Mouse (Mus musculus) limb, embryonic 11.5 days (tissue): Measurements from ENCODE around the gene Tubb1. TPM values are rescaled to one million over a fixed set of nuclear protein-coding genes. Genes with fewer than 3 reads are reported as not detected.

ENCODE experiments used
- ATAC-seq: fragments of 200-750 bp; cut with Nextera tagmentation; 2 replicates; pipeline ENCODE4 v1.8.0; 2017; ENCODE audit warnings: low read depth; ENCODE audit not compliant: insufficient number of reproducible peaks, low FRiP score, low TSS enrichment
- DNase-seq: peaks from one replicate; pipeline ENCODE4 v3.0.0-alpha.2; 2015; ENCODE audit warnings: low spot score
- H3K27ac ChIP-seq: fragments of 300-500 bp; sonication (generic); replicated peaks from 2 replicates; pipeline ENCODE4 v1.5.1; 2014; ENCODE audit warnings: low read depth, mild to moderate bottlenecking, low read length
- H3K27me3 ChIP-seq: fragments of 300-500 bp; sonication (generic); 2 replicates; pipeline ENCODE4 v1.6.1; 2014; ENCODE audit warnings: mild to moderate bottlenecking, low read length, mixed read lengths; ENCODE audit not compliant: control insufficient read depth, insufficient read depth
- H3K36me3 ChIP-seq: fragments of 300-500 bp; sonication (generic); 2 replicates; pipeline ENCODE4 v1.6.1; 2014; ENCODE audit warnings: mild to moderate bottlenecking, low read length, moderate library complexity, mixed read lengths; ENCODE audit not compliant: control insufficient read depth, insufficient read depth
- H3K4me1 ChIP-seq: fragments of 300-500 bp; sonication (generic); 2 replicates; pipeline ENCODE4 v1.6.1; 2014; ENCODE audit warnings: low read length, mixed read lengths; ENCODE audit not compliant: control insufficient read depth, insufficient read depth
- H3K4me2 ChIP-seq: fragments of 300-500 bp; sonication (generic); 2 replicates; pipeline ENCODE4 v1.6.1; 2014; ENCODE audit warnings: low read depth, mild to moderate bottlenecking, moderate library complexity; ENCODE audit not compliant: severe bottlenecking
- H3K4me3 ChIP-seq: fragments of 300-500 bp; sonication (generic); 2 replicates; pipeline ENCODE4 v1.5.1; 2014; ENCODE audit warnings: low read depth, low read length
- H3K9ac ChIP-seq: fragments of 300-500 bp; sonication (generic); 2 replicates; pipeline ENCODE4 v1.6.1; 2014; ENCODE audit warnings: mild to moderate bottlenecking, low read length
- H3K9me3 ChIP-seq: fragments of 300-500 bp; sonication (generic); 2 replicates; pipeline ENCODE4 v1.6.1; 2016; ENCODE audit warnings: low read length; ENCODE audit not compliant: control insufficient read depth
- WGBS: fragments of 180-500 bp; shearing (Covaris S2); extraction: QIAGEN DNeasy Blood & Tissue Kit; methylation state at CpG from one replicate; pipeline ENCODE4 v1.1.7; 2014; 5-methylcytosine and 5-hydroxymethylcytosine counted together
- polyA plus RNA-seq: library from polyadenylated mRNA; unstranded; fragments of >200 nt; fragmentation: Nextera tagmentation; extraction: Ambion mirVana; gene quantifications from 2 replicates; pipeline ENCODE4 v1.2.1, GENCODE M21; 2014

The Tubb1 gene
- polyA plus RNA-seq, 1 experiment from 2014 or later, result 6.0 TPM

DNA sequence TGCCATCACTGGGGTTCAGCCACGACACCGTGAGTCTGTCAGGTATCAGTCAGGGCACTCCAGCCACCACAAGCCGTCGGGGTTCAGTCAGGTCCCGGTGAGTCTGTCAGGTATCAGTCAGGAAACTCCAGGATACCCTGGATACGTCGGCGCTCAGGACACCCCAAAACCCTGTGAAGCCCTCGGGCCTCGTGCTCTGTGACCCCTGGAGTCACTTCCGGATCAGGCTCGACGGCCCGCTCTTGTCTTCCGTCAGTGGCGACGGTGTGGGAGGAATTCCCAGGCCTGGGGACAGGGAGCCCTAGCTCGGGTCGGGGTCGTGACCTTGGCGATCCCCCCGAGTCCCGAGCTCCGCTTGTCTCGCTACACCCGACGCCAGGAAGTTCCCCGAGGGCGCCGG lies 21.9 kb downstream of the Tubb1 start:
- peak; percentile 46; the same call in 1 of the 2 replicates for ATAC-seq
- H3K9me3 ChIP-seq, result no peaks in the 10 kb centered on the region
- DNase-seq, result no peak
- H3K4me1 ChIP-seq, result 0 out of 2 replicates have a peak, but pooled peaks cover 3% of the 10 kb centered on the region
- WGBS, result 11% methylated on average over 30 of the region's 30 CpGs
- H3K27ac ChIP-seq, result no peak overlapping the region
- peaks cover 4% of the 10 kb centered on the region for H3K36me3 ChIP-seq
- H3K4me3 ChIP-seq, result peak overlapping the region; percentile 60
- H3K9ac ChIP-seq, result peak overlapping the region; percentile 81
- no peaks in the 10 kb centered on the region for H3K27me3 ChIP-seq
- peak overlapping the region; percentile 75 for H3K4me2 ChIP-seq

- no peaks in the 10 kb centered on the region for H3K9me3 ChIP-seq
- peak within 1 kb of the TSS; percentile 81 for H3K9ac ChIP-seq
- peak within 1 kb of the TSS; percentile 73; the same call in 1 of the 2 replicates for H3K27ac ChIP-seq
- H3K4me1 ChIP-seq, result 0 out of 2 replicates have a peak, but pooled peaks cover 3% of the 10 kb centered on the region
- peak; percentile 97 for ATAC-seq
- H3K27me3 ChIP-seq, result no peaks in the 10 kb centered on the region
- peak within 1 kb of the TSS; percentile 60 for H3K4me3 ChIP-seq
- H3K4me2 ChIP-seq, result peak within 1 kb of the TSS; percentile 75
- H3K36me3 ChIP-seq, result peaks cover 4% of the 10 kb centered on the region
- under 1% methylated on average over 53 of the region's 53 CpGs for WGBS
- peak; percentile 99 for DNase-seq
These were observed 22.5 kb downstream of the Tubb1 start, which contains the start of gene Prelid3b for GRCm38 (mm10) chr2:174472818-174473549. TSS of gene Prelid3b (minus strand) at chr2:174473081.

DNA sequence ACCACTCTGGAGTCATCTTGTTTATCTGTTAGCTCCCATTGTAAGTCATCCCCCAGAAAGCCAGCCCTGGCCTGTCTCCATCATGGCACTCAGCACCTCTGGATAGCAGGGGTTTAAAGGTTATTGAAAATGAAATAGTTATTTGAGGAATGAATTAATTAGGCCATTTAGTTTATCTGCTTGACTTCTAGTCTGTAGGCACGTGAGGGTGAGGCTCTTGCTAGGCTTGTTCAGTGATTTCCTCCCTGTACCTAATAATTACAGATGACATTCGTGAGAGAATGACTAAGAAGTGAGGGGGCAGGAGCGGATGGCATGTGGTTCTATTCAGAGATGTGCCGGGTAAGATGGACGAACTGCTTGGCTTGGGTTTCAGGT lies 23.0 kb downstream of the Tubb1 start:
- peak overlapping the region; percentile 75 for H3K4me2 ChIP-seq
- H3K4me3 ChIP-seq, result peak overlapping the region; percentile 60
- H3K27ac ChIP-seq, result peak overlapping the region; percentile 73; the same call in 1 of the 2 replicates
- no peaks in the 10 kb centered on the region for H3K27me3 ChIP-seq
- DNase-seq (no peak), ATAC-seq (no peak)
- 65% methylated on average over 5 of the region's 5 CpGs for WGBS
- no peaks in the 10 kb centered on the region for H3K9me3 ChIP-seq
- H3K36me3 ChIP-seq, result peaks cover 4% of the 10 kb centered on the region
- H3K4me1 ChIP-seq, result 0 out of 2 replicates have a peak, but pooled peaks cover 3% of the 10 kb centered on the region
- H3K9ac ChIP-seq, result peak overlapping the region; percentile 60; the same call in 1 of the 2 replicates

DNA sequence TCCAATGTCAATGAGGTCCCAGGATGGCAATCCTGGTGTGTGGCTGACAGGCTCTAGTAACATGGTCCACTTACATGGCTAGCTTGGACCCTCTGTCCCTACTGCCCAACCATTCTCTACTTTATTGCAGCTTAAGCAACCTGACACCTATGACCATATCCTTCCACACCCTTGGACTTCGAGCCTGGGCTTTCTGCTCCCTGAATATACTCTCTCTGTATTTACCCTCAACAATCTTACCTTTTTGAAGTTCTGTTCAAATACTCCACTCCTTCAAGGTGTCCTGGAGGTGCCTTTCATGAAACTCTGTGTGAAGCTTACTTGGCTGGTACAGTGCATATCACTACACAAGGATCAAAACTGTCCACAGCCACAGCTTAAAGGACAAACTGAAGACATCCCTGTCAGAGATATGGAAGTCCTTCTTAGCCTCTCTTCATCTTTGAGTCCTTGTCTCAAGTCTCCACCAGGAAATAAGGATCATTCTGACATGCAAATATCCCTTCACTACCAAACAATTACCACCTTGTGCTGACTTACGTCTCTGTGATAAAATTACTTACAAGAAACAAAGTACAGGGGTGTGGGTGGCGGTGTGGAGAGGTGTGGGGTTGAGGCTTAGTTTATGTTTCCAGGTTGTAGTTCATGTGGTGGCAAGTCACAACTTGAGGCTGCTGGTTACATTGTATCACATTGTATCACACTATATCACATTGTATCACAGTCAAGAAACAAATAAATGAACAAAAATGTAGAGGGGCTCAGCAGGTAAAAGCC lies 27.2 kb downstream of the Tubb1 start:
- Histone ChIP-seq H3K9ac (no peak overlapping the region), H3K27ac (no peak overlapping the region), H3K4me2 (no peak overlapping the region), H3K27me3 (no peaks in the 10 kb centered on the region), H3K9me3 (no peaks in the 10 kb centered on the region), H3K4me3 (no peak overlapping the region), H3K36me3 (no peaks in the 10 kb centered on the region), H3K4me1 (0 out of 2 replicates have a peak, but pooled peaks cover 3% of the 10 kb centered on the region)
- WGBS, result 79% methylated on average over 3 of the region's 3 CpGs
- no peak for DNase-seq
- no peak for ATAC-seq

DNA sequence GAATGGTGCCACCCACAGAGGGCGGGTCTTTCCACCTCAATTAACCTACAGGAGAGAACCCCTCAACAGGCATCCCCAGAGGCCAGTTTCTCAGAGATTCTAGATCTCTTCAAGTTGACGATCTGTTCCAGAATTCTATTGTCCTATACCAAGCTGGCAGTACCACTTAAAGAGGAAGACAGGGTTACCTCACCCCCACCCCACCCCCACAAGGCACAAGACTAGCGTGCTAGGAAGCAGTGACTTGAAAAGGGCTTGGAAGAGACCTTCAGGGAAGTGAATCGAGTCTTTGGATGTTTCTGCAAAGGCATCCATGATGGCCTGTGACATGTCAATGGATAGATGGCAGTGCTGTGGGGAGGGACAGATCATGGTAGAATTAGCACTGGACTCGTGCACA lies 28.3 kb downstream of the Tubb1 start:
- no peak for ATAC-seq
- no peaks in the 10 kb centered on the region for H3K4me1 ChIP-seq

DNA sequence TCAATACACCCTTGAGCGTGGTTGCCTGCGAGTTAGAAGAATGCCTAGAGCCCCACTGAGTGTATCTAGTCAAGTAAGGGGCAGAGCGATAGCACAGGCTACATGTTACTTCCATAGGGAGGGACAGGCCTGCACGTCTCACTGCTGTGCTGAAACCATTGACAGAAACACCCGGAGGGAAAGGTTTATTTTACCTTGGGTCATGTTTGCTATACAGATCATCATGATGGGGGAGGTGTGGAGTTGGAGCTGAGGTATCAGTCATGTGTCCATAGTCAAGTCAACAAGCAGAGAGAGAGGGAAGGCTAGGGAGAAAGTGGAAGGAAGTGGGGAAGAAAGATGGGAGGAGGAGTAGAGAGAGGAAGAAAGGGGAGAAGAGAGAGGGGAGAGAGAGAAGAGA lies 36.5 kb downstream of the Tubb1 start:
- no peak for ATAC-seq

More for the DNA sequence above, 28.3 kb downstream of the Tubb1 start:
- no peaks in the 10 kb centered on the region for H3K9me3 ChIP-seq
- no peak overlapping the region for H3K9ac ChIP-seq
- H3K4me2 ChIP-seq, result no peak overlapping the region
- 85% methylated on average over 5 of the region's 5 CpGs for WGBS
- H3K27ac ChIP-seq, result no peak overlapping the region
- no peak overlapping the region for H3K4me3 ChIP-seq
- DNase-seq, result no peak
- no peaks in the 10 kb centered on the region for H3K27me3 ChIP-seq
- H3K36me3 ChIP-seq, result no peaks in the 10 kb centered on the region

DNA sequence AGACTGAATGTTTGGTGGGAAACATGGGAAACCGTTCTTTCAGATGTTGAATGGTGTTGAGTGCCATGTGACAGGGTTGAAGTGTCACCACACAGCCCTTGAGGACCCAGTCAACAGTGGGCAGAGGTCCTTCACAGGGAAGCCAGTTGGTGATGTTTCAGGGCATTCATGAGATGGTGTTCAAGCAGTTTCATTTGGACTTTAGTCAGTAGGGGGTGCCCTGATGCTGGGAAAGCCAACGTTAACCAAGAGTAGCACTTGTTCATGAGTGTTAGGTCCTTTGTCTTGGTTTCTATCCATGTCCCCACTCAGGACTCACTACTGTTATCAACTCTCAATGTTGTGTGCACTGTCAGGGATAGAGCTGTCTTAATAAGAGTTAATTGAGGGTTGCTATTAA lies 42.4 kb downstream of the Tubb1 start:
- H3K27ac ChIP-seq, result no peak overlapping the region
- H3K9me3 ChIP-seq, result no peaks in the 10 kb centered on the region
- no peak for DNase-seq
- H3K9ac ChIP-seq, result no peak overlapping the region
- 73% methylated on average over 2 of the region's 2 CpGs for WGBS
- H3K4me3 ChIP-seq, result no peak overlapping the region
- no peak for ATAC-seq
- no peaks in the 10 kb centered on the region for H3K27me3 ChIP-seq
- H3K4me2 ChIP-seq, result no peak overlapping the region
- H3K36me3 ChIP-seq, result no peaks in the 10 kb centered on the region
- H3K4me1 ChIP-seq, result no peaks in the 10 kb centered on the region

More for the DNA sequence above, 36.5 kb downstream of the Tubb1 start:
- Histone ChIP-seq H3K36me3 (no peaks in the 10 kb centered on the region), H3K9me3 (no peaks in the 10 kb centered on the region), H3K9ac (no peak overlapping the region), H3K4me3 (no peak overlapping the region), H3K4me2 (no peak overlapping the region), H3K4me1 (no peaks in the 10 kb centered on the region), H3K27ac (no peak overlapping the region), H3K27me3 (no peaks in the 10 kb centered on the region)
- DNase-seq, result no peak
- WGBS, result 92% methylated on average over 5 of the region's 5 CpGs

DNA sequence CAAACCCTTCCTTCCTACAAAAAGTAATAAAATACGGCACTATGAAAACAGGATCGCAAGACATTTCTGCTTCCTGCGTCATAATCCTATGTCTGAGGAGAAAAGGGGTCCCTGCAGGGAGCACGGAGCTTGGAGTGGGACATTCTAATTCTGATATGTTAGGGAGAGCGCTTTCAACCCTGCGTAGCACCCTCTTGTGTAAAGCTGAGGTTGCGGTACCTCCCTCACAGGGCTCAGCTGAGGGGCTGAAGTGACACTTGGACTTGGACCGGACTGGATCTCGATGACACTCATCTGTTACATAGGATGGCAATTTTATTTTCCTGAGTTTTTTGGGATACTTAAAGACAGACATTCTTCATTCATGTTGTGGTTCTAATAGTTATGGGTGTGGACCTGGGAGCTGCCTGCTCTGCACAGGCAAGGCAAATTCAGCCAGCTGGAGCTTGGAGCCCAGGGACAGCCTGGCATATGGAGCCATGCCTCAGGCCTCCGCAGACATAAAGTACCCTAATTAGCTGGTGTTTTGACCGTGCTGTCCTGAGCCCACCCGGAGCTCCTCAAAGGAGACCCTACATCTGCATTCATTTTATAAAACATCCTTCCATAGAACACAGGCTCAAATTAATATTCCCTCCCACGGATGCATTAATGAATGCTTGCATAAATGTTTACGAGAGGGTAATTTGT lies 50.5 kb downstream of the Tubb1 start:
- DNase-seq, result peak; percentile 32
- peak; percentile 26; the same call in 1 of the 2 replicates for ATAC-seq
- H3K4me2 ChIP-seq, result no peak overlapping the region
- H3K27ac ChIP-seq, result no peak overlapping the region
- WGBS, result 64% methylated on average over 14 of the region's 14 CpGs
- H3K9ac ChIP-seq, result no peak overlapping the region
- no peaks in the 10 kb centered on the region for H3K9me3 ChIP-seq
- no peak overlapping the region for H3K4me3 ChIP-seq
- H3K4me1 ChIP-seq, result no peaks in the 10 kb centered on the region
- H3K27me3 ChIP-seq, result no peaks in the 10 kb centered on the region
- no peaks in the 10 kb centered on the region for H3K36me3 ChIP-seq
